Mouse (Mus musculus): ENCODE results near the gene Nrp2. TPM values are rescaled to one million over a fixed set of nuclear protein-coding genes. Genes with fewer than 3 reads are reported as not detected.
A peak's percentile ranks its signal among the peaks of the same experiment; 100 is the strongest.

Gene Nrp2
- polyA plus RNA-seq, 1 experiment from 2014 or later = 6.2 TPM

DNA sequence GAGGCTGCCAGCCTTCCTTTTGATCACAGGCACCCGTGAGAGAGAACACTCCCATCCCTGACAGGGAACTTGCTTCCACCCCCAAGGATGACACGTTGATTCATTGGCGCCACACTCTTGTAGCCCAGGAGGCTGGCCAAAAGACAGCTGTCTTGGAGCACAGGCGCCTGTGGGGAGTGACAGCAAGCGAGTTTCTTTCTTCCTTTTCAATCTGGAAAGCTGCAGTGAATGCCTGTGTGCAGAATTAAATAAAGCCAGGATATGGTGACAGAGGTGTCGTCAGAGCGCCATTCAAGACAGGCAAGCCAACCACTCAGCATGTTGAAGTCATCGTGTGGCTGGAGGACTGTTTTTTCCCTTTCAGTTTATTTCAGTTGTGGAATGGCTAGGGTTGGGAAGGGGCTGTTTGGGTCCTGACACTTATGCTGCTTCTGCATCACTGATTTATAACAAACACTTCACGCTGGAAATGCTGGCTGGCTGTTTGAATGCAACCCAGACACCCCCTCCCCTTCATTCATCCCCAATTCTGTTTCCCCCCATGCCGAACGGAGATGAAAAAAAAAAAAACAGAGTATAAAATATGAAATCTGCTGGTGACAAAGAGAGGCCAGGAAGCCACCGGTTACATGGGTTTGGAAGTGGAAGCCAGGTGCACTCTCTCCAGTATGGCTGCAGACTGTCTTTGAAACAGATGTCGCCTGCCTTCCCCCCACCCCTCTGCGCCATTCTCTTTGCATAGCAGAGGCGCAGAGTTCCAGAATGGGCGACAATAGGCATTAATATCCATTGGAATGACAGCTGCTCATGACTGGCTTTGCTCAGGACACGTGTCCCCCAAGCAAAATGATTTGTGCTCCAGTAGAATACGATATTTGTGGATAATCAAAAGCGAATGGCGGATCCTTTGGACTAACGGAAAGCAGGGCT, 20.4 kb upstream of the Nrp2 start:
- 70% methylated on average over 21 of the region's 21 CpGs for WGBS
- Histone ChIP-seq H3K27me3 (replicated peaks; ENCODE audit: control insufficient read depth, insufficient read depth, low read length) (no peaks in the 10 kb centered on the region), H3K27ac (ENCODE audit: low read depth, low read length) (no peak overlapping the region), H3K9me3 (ENCODE audit: control insufficient read depth, low read length) (no peaks in the 10 kb centered on the region), H3K36me3 (ENCODE audit: control insufficient read depth, insufficient read depth, low read length) (no peaks in the 10 kb centered on the region), H3K4me1 (replicated peaks; ENCODE audit: control insufficient read depth, insufficient read depth, low read length) (no peaks in the 10 kb centered on the region), H3K4me2 (no peak overlapping the region), H3K4me3 (ENCODE audit: low read depth, low read length) (no peak overlapping the region), H3K9ac (ENCODE audit: low read depth, low read length) (no peak overlapping the region)
- ATAC-seq (replicated peaks; ENCODE audit: low FRiP score) (no peak), DNase-seq (ENCODE audit: low spot score) (no peak)

DNA sequence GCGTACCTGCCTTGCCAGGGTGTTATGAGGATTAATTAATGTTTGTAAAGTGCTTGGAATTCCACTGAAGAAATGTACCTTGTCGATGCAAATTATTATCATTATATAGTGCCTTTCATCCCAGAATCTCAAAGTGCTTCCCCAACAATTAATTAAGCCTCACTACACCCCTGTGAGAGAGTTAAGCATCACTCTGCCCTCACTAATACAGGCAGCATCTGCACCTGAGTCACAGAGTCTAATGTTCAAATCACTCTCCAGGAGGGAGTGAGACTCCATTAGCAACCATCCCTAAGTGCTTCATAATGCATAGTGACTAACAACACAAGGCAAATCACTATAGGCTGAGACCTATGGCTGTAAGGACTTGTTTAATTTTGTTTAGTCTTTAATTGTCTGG, 19.6 kb upstream of the Nrp2 start:
- Histone ChIP-seq H3K27ac (ENCODE audit: low read depth, low read length) (no peak overlapping the region), H3K36me3 (ENCODE audit: control insufficient read depth, insufficient read depth, low read length) (no peaks in the 10 kb centered on the region), H3K4me1 (replicated peaks; ENCODE audit: control insufficient read depth, insufficient read depth, low read length) (no peaks in the 10 kb centered on the region), H3K4me3 (ENCODE audit: low read depth, low read length) (no peak overlapping the region), H3K9me3 (ENCODE audit: control insufficient read depth, low read length) (no peaks in the 10 kb centered on the region), H3K27me3 (replicated peaks; ENCODE audit: control insufficient read depth, insufficient read depth, low read length) (no peaks in the 10 kb centered on the region), H3K4me2 (no peak overlapping the region), H3K9ac (ENCODE audit: low read depth, low read length) (no peak overlapping the region)
- 76% methylated on average over 2 of the region's 2 CpGs for WGBS
- DNase-seq (ENCODE audit: low spot score) (no peak), ATAC-seq (replicated peaks; ENCODE audit: low FRiP score) (no peak)

DNA sequence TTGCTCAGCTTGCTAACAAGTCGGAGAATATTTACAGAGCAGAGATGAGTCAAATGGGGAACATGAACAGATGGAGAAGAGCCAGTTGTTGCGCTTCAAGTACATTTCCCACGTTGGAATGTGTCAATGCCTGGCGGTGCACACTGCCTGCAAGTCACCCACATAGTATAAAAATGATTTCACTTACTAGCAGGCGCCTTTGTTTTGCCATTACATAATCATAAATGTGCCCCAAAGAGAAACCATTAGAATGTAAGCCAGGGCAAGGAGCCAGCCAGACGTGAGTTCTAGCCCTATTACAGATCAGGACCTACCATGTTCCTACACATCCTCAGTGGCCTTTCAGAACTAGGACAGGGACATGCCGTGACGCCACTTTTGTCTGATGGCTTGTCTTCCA, 15.6 kb upstream of the Nrp2 start:
- no peaks in the 10 kb centered on the region for H3K4me1 ChIP-seq (replicated peaks; ENCODE audit: control insufficient read depth, insufficient read depth, low read length)
- H3K4me3 ChIP-seq (ENCODE audit: low read depth, low read length) = no peak overlapping the region
- 83% methylated on average over 8 of the region's 8 CpGs for WGBS
- no peak overlapping the region for H3K4me2 ChIP-seq
- H3K36me3 ChIP-seq (ENCODE audit: control insufficient read depth, insufficient read depth, low read length) = no peaks in the 10 kb centered on the region
- ATAC-seq (replicated peaks; ENCODE audit: low FRiP score) = no peak
- H3K9me3 ChIP-seq (ENCODE audit: control insufficient read depth, low read length) = no peaks in the 10 kb centered on the region
- H3K27me3 ChIP-seq (replicated peaks; ENCODE audit: control insufficient read depth, insufficient read depth, low read length) = no peaks in the 10 kb centered on the region
- no peak overlapping the region for H3K9ac ChIP-seq (ENCODE audit: low read depth, low read length)
- DNase-seq (ENCODE audit: low spot score) = no peak
- no peak overlapping the region for H3K27ac ChIP-seq (ENCODE audit: low read depth, low read length)

DNA sequence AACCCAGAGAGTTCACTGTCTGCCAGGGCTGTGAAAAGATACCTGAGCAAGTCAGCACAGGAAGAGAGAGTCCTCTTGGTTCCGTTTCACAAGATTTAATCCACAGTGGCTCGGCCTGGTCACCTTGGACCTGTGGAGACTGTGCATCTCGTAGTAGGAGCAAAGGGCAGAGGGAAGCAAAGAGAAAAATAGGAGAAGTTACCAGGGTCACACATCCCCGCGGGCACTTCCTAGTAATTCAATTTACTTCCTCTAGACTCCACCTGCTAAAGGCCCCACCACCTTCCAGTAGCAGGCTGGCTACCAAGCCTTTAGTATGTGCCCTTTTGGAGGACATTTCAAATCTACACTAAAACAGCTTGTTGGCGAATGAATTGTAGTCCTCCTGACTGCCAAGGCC, 11.9 kb upstream of the Nrp2 start:
- no peaks in the 10 kb centered on the region for H3K27me3 ChIP-seq (replicated peaks; ENCODE audit: control insufficient read depth, insufficient read depth, low read length)
- H3K4me1 ChIP-seq (replicated peaks; ENCODE audit: control insufficient read depth, insufficient read depth, low read length) = no peaks in the 10 kb centered on the region
- no peaks in the 10 kb centered on the region for H3K36me3 ChIP-seq (ENCODE audit: control insufficient read depth, insufficient read depth, low read length)
- no peaks in the 10 kb centered on the region for H3K9me3 ChIP-seq (ENCODE audit: control insufficient read depth, low read length)
- no peak for ATAC-seq (replicated peaks; ENCODE audit: low FRiP score)
- H3K4me3 ChIP-seq (ENCODE audit: low read depth, low read length) = no peak overlapping the region
- no peak overlapping the region for H3K27ac ChIP-seq (ENCODE audit: low read depth, low read length)
- no peak overlapping the region for H3K4me2 ChIP-seq
- no peak for DNase-seq (ENCODE audit: low spot score)
- WGBS = 65% methylated on average over 6 of the region's 6 CpGs
- no peak overlapping the region for H3K9ac ChIP-seq (ENCODE audit: low read depth, low read length)

DNA sequence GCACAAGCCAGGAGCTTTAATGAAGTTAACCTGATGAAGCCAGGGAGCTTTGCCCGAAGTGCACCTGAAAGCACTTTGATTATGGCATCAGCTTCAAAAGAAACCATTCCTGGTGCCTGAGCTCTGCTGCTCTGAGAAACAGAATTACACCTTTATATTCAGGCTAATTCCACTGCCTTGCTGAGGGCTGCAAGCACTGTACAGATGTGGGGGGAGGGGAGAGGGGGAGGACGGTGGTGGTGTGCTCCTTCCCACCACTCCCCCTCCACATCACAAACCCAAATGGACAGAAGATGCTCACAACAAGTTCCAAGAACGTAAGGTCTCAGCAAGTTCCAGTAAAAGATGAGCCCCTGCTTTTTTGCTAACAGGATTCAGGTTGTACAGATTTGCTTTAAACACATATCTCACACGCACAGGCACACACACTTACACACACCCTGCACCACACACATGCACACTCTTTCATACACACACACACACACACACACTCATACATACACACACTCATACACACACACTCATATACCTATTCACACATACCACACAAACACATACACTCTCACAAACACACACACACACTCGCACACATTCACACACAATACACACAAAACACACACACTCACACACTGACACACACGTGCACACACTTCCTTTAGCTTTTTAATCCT, 6.6 kb upstream of the Nrp2 start:
- DNase-seq (ENCODE audit: low spot score) (no peak), ATAC-seq (replicated peaks; ENCODE audit: low FRiP score) (no peak)
- H3K27ac ChIP-seq (ENCODE audit: low read depth, low read length) = no peak overlapping the region
- H3K4me3 ChIP-seq (ENCODE audit: low read depth, low read length) = no peak overlapping the region
- no peaks in the 10 kb centered on the region for H3K9me3 ChIP-seq (ENCODE audit: control insufficient read depth, low read length)
- peak overlapping the region; percentile 18; the same call in 1 of the 2 replicates for H3K4me2 ChIP-seq
- no peak overlapping the region for H3K9ac ChIP-seq (ENCODE audit: low read depth, low read length)
- WGBS = 47% methylated on average over 6 of the region's 6 CpGs
- H3K36me3 ChIP-seq (ENCODE audit: control insufficient read depth, insufficient read depth, low read length) = no peaks in the 10 kb centered on the region
- H3K27me3 ChIP-seq (replicated peaks; ENCODE audit: control insufficient read depth, insufficient read depth, low read length) = peaks cover 7% of the 10 kb centered on the region
- H3K4me1 ChIP-seq (replicated peaks; ENCODE audit: control insufficient read depth, insufficient read depth, low read length) = no peaks in the 10 kb centered on the region

DNA sequence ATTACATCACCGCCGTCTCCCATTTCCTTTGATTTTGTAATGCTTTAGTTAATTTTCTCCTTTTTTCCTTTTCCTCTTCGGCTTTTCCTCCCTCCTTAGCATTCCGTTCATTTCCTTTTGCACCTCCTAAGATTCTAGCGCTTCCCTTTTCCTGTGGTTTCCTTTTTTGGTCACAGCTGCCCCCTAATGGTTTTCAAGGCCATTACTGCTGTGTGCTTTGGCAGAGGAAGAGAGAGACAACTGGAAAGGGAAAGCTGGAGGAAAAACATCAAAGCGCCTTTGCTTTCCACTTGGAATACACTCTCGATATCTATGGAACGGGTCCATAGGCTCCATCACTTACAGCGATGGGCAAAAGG, 6.1 kb upstream of the Nrp2 start:
- ATAC-seq (replicated peaks; ENCODE audit: low FRiP score) (no peak), DNase-seq (ENCODE audit: low spot score) (no peak)
- Histone ChIP-seq H3K4me1 (replicated peaks; ENCODE audit: control insufficient read depth, insufficient read depth, low read length) (no peaks in the 10 kb centered on the region), H3K4me3 (ENCODE audit: low read depth, low read length) (no peak overlapping the region), H3K27ac (ENCODE audit: low read depth, low read length) (no peak overlapping the region), H3K9me3 (ENCODE audit: control insufficient read depth, low read length) (no peaks in the 10 kb centered on the region), H3K4me2 (peak overlapping the region; percentile 18; the same call in 1 of the 2 replicates), H3K27me3 (replicated peaks; ENCODE audit: control insufficient read depth, insufficient read depth, low read length) (peaks cover 12% of the 10 kb centered on the region), H3K9ac (ENCODE audit: low read depth, low read length) (no peak overlapping the region), H3K36me3 (ENCODE audit: control insufficient read depth, insufficient read depth, low read length) (no peaks in the 10 kb centered on the region)
- 11% methylated on average over 9 of the region's 9 CpGs for WGBS

DNA sequence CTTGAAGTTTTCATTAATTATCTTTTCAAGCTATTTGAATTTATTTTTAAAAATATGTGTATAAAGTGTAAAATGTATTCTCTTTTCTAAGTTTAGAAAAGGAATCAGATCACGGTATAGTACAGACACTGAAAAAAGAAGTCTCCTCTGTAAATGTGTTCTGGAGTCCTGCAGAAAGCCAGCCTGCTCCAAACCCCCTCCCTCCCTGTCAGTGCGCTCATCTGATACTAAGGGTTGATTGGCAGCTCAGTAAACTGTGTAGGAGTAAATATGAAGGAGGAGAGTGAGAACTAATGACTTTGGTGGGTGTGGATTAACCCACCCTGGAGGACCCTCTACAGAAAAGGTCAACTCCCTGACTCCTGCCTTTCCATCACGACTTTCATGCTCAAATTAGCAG, 5.7 kb upstream of the Nrp2 start:
- H3K4me1 ChIP-seq (replicated peaks; ENCODE audit: control insufficient read depth, insufficient read depth, low read length) = no peaks in the 10 kb centered on the region
- no peak for ATAC-seq (replicated peaks; ENCODE audit: low FRiP score)
- no peak overlapping the region for H3K27ac ChIP-seq (ENCODE audit: low read depth, low read length)
- no peak overlapping the region for H3K4me3 ChIP-seq (ENCODE audit: low read depth, low read length)
- H3K9ac ChIP-seq (ENCODE audit: low read depth, low read length) = no peak overlapping the region
- no peaks in the 10 kb centered on the region for H3K9me3 ChIP-seq (ENCODE audit: control insufficient read depth, low read length)
- H3K4me2 ChIP-seq = no peak overlapping the region
- no peaks in the 10 kb centered on the region for H3K36me3 ChIP-seq (ENCODE audit: control insufficient read depth, insufficient read depth, low read length)
- 49% methylated on average over 3 of the region's 3 CpGs for WGBS
- peaks cover 16% of the 10 kb centered on the region for H3K27me3 ChIP-seq (replicated peaks; ENCODE audit: control insufficient read depth, insufficient read depth, low read length)
- DNase-seq (ENCODE audit: low spot score) = no peak

DNA sequence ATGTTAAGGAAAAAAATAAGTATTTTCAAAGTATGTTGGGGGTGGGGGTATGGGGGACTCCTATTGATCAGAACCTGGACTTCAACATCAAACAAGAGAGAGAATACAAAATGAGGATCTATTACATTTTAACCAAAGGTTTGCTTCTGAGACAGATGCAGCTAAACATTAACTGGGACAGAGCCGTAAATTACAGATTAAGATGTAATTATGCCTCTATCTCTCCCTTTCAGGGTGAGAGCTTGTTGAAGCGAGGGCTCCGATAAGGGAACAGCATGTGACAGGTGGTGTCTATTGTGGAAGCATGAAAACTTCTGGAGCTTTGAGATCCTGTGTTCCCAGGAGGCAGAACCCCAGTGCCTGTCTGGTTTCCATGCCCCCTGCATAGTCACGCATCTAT, 3.3 kb upstream of the Nrp2 start:
- H3K27me3 ChIP-seq (replicated peaks; ENCODE audit: control insufficient read depth, insufficient read depth, low read length) = peaks cover 40% of the 10 kb centered on the region
- ATAC-seq (replicated peaks; ENCODE audit: low FRiP score) = no peak

More for the DNA sequence above, 3.3 kb upstream of the Nrp2 start:
- Histone ChIP-seq H3K27ac (ENCODE audit: low read depth, low read length) (no peak overlapping the region), H3K36me3 (ENCODE audit: control insufficient read depth, insufficient read depth, low read length) (no peaks in the 10 kb centered on the region), H3K9ac (ENCODE audit: low read depth, low read length) (no peak overlapping the region), H3K4me3 (ENCODE audit: low read depth, low read length) (no peak overlapping the region), H3K4me1 (replicated peaks; ENCODE audit: control insufficient read depth, insufficient read depth, low read length) (no peaks in the 10 kb centered on the region), H3K4me2 (no peak overlapping the region), H3K9me3 (ENCODE audit: control insufficient read depth, low read length) (no peaks in the 10 kb centered on the region)
- DNase-seq (ENCODE audit: low spot score) = no peak
- WGBS = 67% methylated on average over 4 of the region's 4 CpGs

Data from liver, embryonic 11.5 days (tissue).